Mouse (Mus musculus): ENCODE measurements around the gene Cdc42se2. TPM values are rescaled to one million over a fixed set of nuclear protein-coding genes. Genes with fewer than 3 reads are reported as not detected.

Cdc42se2 gene
- polyA plus RNA-seq (2014; fragmentation: Illumina TruSeq; extraction: RNeasy Lipid Tissue Mini Kit (QIAGEN cat#74804); ENCODE audit: low read depth, low replicate concordance): 36.8 TPM

GRCm38 (mm10) chr11:54787488-54788474 lies at the start of gene Cdc42se2:
Gene Cdc42se2 (minus strand): TSS chr11:54787675.

Other genes with a start within 250 kb of the Cdc42se2 start
- gene Lyrm7, start 73.2 kb upstream of the Cdc42se2 start, polyA plus RNA-seq (2014; fragmentation: Illumina TruSeq; extraction: RNeasy Lipid Tissue Mini Kit (QIAGEN cat#74804); ENCODE audit: low read depth, low replicate concordance): 159 TPM
- 145 TPM for gene Hint1, start 78.7 kb upstream of the Cdc42se2 start, polyA plus RNA-seq (2014; fragmentation: Illumina TruSeq; extraction: RNeasy Lipid Tissue Mini Kit (QIAGEN cat#74804); ENCODE audit: low read depth, low replicate concordance)
- gene Gpx3, start 114.8 kb upstream of the Cdc42se2 start, polyA plus RNA-seq (2014; fragmentation: Illumina TruSeq; extraction: RNeasy Lipid Tissue Mini Kit (QIAGEN cat#74804); ENCODE audit: low read depth, low replicate concordance): 8.6 TPM
- gene Tnip1, start 175.2 kb upstream of the Cdc42se2 start, polyA plus RNA-seq (2014; fragmentation: Illumina TruSeq; extraction: RNeasy Lipid Tissue Mini Kit (QIAGEN cat#74804); ENCODE audit: low read depth, low replicate concordance): 0.70 TPM
- 1.3 TPM for gene Anxa6, start 245.8 kb upstream of the Cdc42se2 start, polyA plus RNA-seq (2014; fragmentation: Illumina TruSeq; extraction: RNeasy Lipid Tissue Mini Kit (QIAGEN cat#74804); ENCODE audit: low read depth, low replicate concordance)

Data from testis, adult 10 weeks (tissue).